In genomic region chr17:84642324-84642723, GRCm38 (mm10) we compare ENCODE assay signal across 1 mouse cellular context.
TF ChIP-seq lines count a peak whose summit lies in the region.

No protein-coding gene starts in this region.

TF ChIP-seq in CH12.LX, 34 proteins besides CTCF, POLR2A, EP300 and RAD21 (continued from another document):
- TF ChIP-seq IRF4 (IDR thresholded peaks at IDR 0.05; ENCODE audit: low read depth, low read length): no peak
TF ChIP-seq in CH12.LX: peak in this region for 0.
